Mouse (Mus musculus) adrenal gland, postnatal 14 days (tissue): ENCODE results near the gene Cabp2. TPM values are rescaled to one million over a fixed set of nuclear protein-coding genes. Genes with fewer than 3 reads are reported as not detected.
"Not testable (repeated sequence)": the region's sequence is repeated elsewhere in the genome, so short reads cannot be mapped to it uniquely, and the experiment has no call there.

ENCODE experiments used
- DNase-seq: peaks from one replicate; pipeline ENCODE4 v3.0.0; 2021; ENCODE audit warnings: mixed read lengths
- total RNA-seq: library from RNA; stranded (reverse); gene quantifications from 2 replicates; pipeline ENCODE4 v1.2.3, GENCODE M21; 2021

The Cabp2 gene
- total RNA-seq, 1 experiment from 2014 or later: not detected

GRCm38 (mm10) chr19:4055947-4056693 is 25.3 kb upstream of the Cabp2 start:
- no peak for DNase-seq

GRCm38 (mm10) chr19:4056727-4057126 is 24.7 kb upstream of the Cabp2 start:
- DNase-seq: no peak

- no peak for DNase-seq
Measured at GRCm38 (mm10) chr19:4057389-4057788, 24.0 kb upstream of the Cabp2 start.

GRCm38 (mm10) chr19:4057962-4058361 is 23.4 kb upstream of the Cabp2 start:
- DNase-seq: no peak

- peak; percentile 67 for DNase-seq
Measured at GRCm38 (mm10) chr19:4058581-4058980, 22.8 kb upstream of the Cabp2 start.

- no peak for DNase-seq
Measured at GRCm38 (mm10) chr19:4059069-4059740, 22.2 kb upstream of the Cabp2 start, which contains the start of gene Gstp3. TSS of gene Gstp3 (minus strand) at chr19:4059569.

GRCm38 (mm10) chr19:4060044-4060898 is 21.1 kb upstream of the Cabp2 start:
- not testable (repeated sequence) for DNase-seq

GRCm38 (mm10) chr19:4060899-4061465 is 20.4 kb upstream of the Cabp2 start:
- no peak for DNase-seq

GRCm38 (mm10) chr19:4063357-4063756 is 18.0 kb upstream of the Cabp2 start:
- not testable (repeated sequence) for DNase-seq

- DNase-seq: not testable (repeated sequence)
Measured at GRCm38 (mm10) chr19:4064501-4064900, 16.9 kb upstream of the Cabp2 start.

- DNase-seq: peak; percentile 5
Measured at GRCm38 (mm10) chr19:4066280-4066679, 15.1 kb upstream of the Cabp2 start.

- DNase-seq: no peak
Measured at GRCm38 (mm10) chr19:4066877-4067276, 14.5 kb upstream of the Cabp2 start.

GRCm38 (mm10) chr19:4068242-4068641 is 13.1 kb upstream of the Cabp2 start:
- DNase-seq: not testable (repeated sequence)

- DNase-seq: no peak
Measured at GRCm38 (mm10) chr19:4068717-4069410, 12.5 kb upstream of the Cabp2 start.

GRCm38 (mm10) chr19:4070311-4070710 is 11.1 kb upstream of the Cabp2 start:
- peak; percentile 4 for DNase-seq

GRCm38 (mm10) chr19:4070756-4071155 is 10.6 kb upstream of the Cabp2 start:
- no peak for DNase-seq

- peak; percentile 0 for DNase-seq
Measured at GRCm38 (mm10) chr19:4071406-4071805, 10.0 kb upstream of the Cabp2 start.

- peak; percentile 0 for DNase-seq
Measured at GRCm38 (mm10) chr19:4072706-4073424, 8.5 kb upstream of the Cabp2 start.

- DNase-seq: no peak
Measured at GRCm38 (mm10) chr19:4075531-4075930, 5.8 kb upstream of the Cabp2 start.

GRCm38 (mm10) chr19:4079594-4079993 is 1.8 kb upstream of the Cabp2 start:
- DNase-seq: peak; percentile 10

- DNase-seq: peak; percentile 7
Measured at GRCm38 (mm10) chr19:4080511-4081009, 818 bp upstream of the Cabp2 start.
